Mouse (Mus musculus) heart, postnatal 4 days (tissue): ENCODE results near the gene Erg. TPM values are rescaled to one million over a fixed set of nuclear protein-coding genes. Genes with fewer than 3 reads are reported as not detected.

ENCODE experiments used
- DNase-seq: peaks from one replicate; pipeline ENCODE4 v3.0.0; 2021
- total RNA-seq, 2 experiments: library from RNA; stranded (reverse); gene quantifications; 2 replicates each; pipeline ENCODE4 v1.2.3; 2021

Gene Erg
- total RNA-seq, 2 experiments from 2014 or later: 39.8 to 40.6 TPM

DNA sequence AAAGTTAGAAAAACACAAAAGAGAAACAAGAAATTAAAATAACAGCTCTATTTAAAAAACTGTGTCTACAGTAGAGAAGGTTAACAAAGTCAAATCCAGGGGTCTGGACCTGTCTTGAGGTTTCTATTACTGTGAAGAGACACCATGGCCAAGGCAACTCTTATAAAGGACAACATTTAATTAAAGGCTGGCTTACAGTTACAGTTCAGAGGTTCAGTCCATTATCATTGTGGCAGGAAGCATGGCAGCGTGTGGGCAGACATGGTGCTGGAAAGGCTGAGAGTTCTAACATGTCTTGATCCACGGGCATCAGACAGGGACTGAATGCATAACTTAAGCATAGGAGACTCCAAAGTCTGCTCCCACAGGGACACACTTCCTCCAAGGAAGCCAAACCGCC, 111.4 kb downstream of the Erg start:
- DNase-seq: no peak

GRCm38 (mm10) chr16:95473946-95474345, 112.4 kb downstream of the Erg start:
- DNase-seq: no peak

- no peak for DNase-seq
These were observed 113.6 kb downstream of the Erg start for GRCm38 (mm10) chr16:95472771-95473170.

DNA sequence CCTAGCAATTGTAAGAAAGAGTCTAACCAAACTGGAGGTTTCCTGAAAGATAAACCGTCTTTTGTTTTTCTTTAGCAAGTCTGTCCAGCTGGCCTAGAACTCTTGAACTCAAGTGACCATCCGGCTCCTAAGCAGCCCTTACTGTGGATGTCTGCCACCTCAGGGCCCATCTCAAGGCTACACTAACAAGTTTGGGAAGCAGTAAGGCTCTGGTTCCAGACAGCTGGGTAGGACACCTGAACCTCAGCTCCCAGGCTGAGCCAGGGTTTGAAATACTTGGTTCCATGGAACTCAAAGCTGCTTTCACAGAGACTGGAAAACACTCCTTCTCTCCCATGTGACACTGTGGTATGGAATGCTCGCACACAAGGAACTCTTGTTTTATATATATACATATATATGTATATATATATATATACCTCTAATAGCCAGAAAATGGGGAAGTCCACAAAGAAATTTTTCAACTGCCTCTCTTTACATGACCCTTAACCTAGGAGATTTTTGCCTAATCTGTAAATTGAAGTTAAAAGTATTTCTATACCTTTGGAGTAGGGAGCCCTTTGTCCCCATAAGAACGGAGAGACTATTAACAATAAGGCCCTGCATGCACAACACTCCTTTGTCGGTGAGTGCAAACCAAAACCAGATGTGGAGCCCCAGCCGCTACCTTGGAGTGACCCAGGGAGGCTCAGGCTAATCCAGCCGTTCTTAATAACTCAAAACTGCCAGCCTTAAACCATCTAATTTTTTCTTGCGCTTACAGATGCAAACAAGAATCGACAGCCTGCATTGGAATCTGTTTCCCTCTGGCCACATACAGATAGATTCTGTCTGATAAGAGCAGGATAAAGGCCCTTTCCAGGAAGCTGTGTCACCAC, 116.9 kb downstream of the Erg start:
- no peak for DNase-seq

- DNase-seq: no peak
These were observed 118.5 kb downstream of the Erg start for GRCm38 (mm10) chr16:95467893-95468292.

DNA sequence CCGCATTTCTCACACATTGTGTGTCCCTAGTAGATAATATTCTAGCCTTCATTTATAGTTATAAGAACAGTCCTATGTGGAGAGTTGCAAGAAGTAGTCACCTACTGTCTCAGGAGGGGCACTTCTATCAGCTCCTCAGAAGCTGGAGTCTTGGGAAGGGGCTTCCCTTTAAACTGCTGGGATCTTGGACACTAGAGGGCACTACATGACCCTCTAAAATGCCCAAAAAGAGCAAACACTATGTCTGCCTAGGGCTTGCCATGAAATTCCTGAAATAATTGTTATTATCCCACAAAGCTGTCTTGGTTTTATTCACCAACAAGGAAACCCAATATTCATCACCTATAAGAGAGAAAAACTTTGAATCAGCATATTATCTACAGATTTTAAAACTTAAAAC, 119.8 kb downstream of the Erg start:
- peak; percentile 30 for DNase-seq

DNA sequence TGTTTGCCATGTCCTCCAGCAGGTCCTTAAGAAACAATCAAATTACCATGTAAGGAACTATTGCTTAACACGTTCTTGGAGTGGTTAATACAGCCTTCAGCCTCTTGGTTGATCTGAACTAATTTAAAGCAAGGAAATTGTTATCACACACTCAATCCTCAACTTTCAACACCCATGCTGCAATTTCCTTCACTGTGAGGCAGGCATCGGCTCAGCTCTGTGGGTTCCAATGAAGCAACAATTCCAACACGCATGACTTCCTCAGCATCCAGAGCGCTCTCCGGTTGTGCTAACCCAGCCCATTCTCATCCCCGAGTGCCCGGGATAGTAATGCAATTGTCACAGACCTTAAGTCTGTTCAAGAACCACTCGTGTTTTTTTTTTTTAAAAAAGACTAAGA, 121.8 kb downstream of the Erg start:
- DNase-seq: no peak

- DNase-seq: peak; percentile 31
These were observed 122.6 kb downstream of the Erg start for GRCm38 (mm10) chr16:95463796-95464195.

DNA sequence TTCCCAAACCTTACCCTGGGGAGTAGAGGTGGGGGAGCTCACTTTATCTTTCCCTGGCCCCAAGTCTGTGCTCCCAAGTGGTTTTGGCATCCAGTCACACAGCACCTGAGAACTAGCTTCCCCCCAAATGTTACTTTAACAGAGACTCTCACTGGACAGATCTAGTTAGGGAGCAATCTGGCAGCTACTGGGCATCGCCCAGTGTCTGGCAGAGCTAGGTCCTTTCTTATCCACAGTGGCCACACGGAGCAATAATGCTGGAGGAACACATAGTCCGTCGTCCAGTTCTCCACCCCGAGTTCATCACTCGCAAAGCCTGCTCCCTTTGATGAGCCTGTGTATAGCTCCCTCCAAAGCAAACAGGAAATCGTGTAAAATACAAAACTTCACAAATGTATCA, 124.5 kb downstream of the Erg start:
- no peak for DNase-seq

DNA sequence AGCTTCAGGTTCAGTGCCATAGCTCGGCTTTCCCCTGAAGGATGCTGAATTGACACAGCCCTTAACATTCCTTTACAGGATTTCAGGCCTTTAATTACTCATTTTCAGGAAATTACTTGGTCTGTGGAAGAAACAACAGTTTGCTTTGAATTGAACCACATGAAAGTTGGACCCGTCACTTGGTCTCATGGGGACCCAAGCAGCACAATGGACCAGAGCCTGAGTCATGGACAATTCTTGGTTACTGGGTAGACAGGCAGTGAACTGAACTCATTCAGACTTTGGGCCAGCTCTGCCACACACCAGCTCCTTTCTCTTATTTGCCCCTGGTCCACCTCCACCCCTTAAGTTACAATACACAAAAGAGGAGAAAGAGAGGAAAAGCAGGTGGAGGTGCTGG, 126.1 kb downstream of the Erg start:
- no peak for DNase-seq

DNA sequence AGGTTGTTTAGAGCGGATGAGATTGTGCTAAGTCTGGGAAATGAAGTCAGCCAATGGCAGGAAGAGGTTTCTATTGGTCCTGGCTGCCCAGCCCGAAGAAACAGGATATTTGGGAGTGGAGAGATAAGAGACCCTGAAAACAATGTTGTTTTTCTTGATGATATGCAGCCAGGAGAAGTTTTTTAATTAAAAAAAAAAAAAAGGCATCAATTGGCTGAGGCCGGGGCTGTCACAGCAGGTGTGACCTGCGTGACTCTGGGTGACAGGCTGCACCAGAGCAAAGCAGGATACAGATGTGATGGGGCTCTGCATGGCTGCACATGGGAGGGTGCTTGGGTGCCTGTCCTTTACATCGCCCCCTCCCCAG, 127.1 kb downstream of the Erg start:
- DNase-seq: peak; percentile 25

GRCm38 (mm10) chr16:95458590-95459324, 127.6 kb downstream of the Erg start:
- DNase-seq: no peak

DNA sequence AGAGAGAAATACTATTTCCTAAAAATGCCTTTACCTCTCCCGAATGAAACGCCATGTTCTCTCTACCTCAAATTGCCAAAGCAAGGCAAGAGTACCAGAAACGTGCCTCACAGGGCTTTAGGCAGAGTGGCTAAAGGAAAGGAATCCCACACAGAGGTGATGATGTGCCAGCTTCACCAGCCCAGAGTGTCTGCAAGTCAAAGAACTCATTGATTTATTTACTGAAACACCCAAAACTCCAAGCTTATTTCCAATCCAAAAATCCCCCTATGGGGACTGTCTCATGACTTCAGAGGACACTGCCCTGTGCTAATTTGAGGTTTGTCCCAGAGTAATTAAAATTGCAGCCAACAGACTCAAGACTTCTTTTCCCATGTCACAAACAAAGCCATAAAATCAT, 129.4 kb downstream of the Erg start:
- DNase-seq: no peak

GRCm38 (mm10) chr16:95455896-95456295, 130.5 kb downstream of the Erg start:
- no peak for DNase-seq

DNA sequence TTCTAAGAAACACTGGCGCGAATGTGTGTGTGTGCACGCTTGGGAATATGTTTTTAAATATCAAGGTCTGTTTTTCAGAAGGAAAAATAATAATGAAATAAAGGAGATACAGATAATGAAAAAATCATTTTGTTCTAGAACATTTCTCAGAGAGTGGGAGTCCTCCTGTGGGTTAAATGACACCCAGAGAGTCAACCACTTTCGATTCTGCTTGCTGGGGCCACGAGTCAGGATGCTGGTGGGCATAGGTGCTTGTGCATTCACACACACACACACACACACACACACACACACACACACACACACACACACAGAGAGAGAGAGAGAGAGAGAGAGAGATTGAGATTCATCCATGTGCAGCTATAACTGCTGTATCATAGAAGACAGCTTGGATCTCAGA, 130.9 kb downstream of the Erg start:
- no peak for DNase-seq

DNA sequence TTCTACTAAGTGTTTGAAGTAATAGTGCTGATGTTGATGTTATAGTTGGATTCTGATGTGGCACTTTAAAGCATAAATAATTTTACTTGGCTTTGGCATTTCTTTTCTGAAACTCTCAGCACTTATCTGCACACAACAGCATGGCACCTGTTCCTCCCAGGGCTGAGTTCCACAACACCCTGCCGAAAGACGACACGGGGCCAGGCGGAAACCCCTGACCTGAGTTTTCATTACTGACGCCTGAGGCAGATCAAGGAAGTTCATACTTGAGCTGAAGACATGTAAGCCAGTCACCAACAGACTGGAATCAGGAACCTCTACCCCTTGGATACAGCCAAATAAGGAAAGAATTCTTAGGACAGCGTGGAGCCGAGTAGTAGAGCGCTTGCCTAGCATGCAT, 134.0 kb downstream of the Erg start:
- no peak for DNase-seq

DNA sequence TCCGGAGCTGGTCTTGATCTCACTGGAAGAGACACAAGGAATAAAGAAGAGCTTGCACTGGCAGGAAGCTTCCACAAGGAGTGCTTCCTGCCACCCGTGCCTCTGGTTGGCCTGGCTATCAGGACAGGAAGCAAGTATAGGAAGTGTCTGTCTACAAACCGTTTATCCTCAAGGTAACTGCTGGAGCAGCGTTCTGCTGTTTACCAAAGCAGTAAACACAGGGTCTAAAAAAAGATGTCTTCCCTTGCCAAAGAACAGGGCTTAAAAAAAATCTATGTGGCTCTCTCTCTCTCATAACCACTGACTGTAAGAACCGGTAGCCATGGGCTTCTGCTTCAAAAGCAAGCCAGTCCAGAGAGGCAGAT, 137.1 kb downstream of the Erg start:
- DNase-seq: peak; percentile 25

DNA sequence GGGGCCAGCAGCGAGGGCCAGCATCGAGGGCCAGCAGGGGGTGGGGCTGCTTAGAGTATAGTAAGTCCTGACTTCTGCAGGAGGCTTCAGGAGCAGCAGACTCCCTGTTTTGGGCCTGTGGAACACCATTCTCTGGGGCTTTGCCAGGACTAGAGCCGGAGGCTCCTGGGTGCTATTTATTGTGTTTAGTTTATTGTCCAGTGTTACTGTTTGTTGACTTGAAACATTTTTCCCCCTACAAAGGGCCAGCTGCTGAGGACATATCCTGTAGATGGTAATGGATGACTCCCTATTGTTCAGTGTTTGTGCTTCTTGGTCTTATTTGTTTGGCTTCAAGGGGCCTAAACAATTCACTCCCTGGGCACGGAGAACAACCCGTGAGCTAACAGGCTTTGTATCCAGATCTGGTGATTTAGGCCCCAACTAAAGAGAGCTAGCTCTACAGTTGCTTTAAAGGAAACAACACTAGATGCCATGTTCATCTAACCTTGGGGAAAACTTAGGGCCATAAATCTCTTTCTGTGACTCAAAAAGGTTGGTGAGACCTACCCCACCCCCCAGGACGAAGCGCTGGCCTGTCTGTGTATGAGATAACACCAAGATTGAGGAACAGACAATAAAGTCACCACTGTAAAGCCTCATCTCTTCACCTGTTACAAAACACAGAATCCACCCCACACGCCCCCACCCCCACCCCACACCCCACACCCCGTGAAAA, 137.6 kb downstream of the Erg start:
- DNase-seq: no peak

DNA sequence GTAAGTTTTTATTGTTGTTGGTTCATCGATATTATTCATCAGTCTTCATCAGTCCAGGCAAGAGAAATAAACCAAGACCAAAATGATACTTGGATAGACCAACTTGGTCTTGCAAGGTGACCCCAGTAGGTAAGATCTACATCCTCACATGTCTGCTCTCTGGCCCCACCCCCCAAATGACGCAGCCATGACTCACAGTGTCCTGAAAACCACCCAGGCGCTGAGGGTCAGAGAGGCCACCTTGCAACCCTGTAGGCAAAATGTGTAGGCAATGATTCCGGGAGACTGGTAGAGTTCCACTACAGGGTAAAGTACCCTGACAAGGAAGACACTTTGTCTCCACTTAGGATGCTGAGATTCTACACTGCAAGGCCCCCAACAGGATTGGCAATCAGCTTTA, 138.5 kb downstream of the Erg start:
- no peak for DNase-seq

DNA sequence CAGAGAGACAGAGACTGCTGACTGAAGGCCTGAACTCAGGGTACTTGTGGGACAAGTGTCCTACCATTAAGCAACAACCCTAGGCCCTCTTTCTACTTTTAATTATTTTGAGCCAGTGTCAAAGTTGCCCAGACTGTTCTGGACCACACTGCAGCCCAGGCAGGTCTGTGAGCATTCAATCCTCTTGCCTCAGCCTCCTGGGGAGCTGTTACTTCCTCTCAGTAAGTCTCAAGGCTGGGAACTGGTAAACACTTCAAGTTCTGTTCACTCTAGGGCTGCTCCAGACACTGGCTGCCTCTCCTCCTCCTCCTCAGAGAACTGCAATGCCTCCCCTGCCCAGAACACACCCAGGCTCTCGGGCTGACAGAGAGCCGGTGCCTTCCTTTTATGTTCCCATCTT, 140.0 kb downstream of the Erg start:
- DNase-seq: no peak

DNA sequence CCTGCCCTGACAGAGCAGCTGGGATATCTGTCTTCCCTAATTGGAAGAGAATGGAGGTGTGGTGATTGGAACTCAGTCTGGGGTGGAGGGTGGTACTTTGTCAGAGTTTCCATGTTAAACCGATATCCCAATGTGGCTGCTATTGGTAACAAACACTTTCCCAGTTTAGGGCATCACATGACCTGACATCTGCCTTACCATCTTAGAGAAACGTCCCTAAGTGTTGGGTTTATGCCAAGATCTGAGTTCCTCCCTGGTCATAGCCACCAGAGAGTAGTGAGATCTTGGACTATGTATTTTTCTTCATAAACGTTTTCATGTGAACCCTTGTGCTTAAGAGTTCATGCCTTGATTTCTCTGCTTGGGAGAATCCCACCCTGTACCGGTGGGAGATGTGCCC, 144.4 kb downstream of the Erg start:
- DNase-seq: no peak

GRCm38 (mm10) chr16:95441179-95441578, 145.2 kb downstream of the Erg start:
- DNase-seq: no peak

DNA sequence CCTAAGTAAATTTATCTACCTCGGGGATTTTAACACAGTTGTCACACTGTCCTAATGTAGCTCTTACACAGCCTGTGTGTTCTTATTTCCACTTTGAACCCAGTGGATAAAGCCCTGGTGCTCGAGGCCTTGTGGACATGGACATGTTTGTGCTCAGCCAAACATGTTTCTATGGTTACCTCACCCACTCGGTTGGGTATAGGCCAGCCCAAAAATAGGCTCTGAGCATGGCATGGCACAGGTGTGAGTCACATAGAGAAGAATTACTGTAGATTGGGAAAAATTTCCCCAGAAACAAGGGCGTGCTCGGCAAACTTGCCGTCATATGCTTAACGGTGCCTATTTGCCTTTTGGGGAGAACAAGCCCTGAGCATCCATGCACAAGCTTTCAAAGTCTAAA, 146.1 kb downstream of the Erg start:
- peak; percentile 51 for DNase-seq

GRCm38 (mm10) chr16:95439794-95440193, 146.6 kb downstream of the Erg start:
- peak; percentile 12 for DNase-seq
